Mouse (Mus musculus) MEL (cell line): ENCODE measurements at regions not wholly inside any gene's neighbourhood (a gene's known extent, or its start where the extent isn't known, plus 50 kb on each side); places are given as distances from the start of the nearest gene placed in this dataset.

ENCODE experiments used
- DNase-seq: peaks from one replicate; pipeline ENCODE4 v3.0.0; 2011; ENCODE audit warnings: low read depth, low spot score
- H3K27ac ChIP-seq: 2 replicates; pipeline ENCODE4 v1.5.1; 2012; ENCODE audit warnings: low read depth, mild to moderate bottlenecking, control low read depth, low read length, moderate library complexity; ENCODE audit not compliant: control insufficient read depth
- H3K27me3 ChIP-seq, 2 experiments: fragments of 150-350 bp in 1 of 2; sonication (generic) in 1 of 2; 2 replicates each; pipeline ENCODE4 v1.6.1; 2012; ENCODE audit warnings: low read length in 2 of 2, mild to moderate bottlenecking in 2 of 2, improper control_type of control experiment in 1 of 2, moderate library complexity in 1 of 2; ENCODE audit not compliant: insufficient read depth in 2 of 2, control insufficient read depth in 1 of 2
- H3K36me3 ChIP-seq, 2 experiments: 2 replicates each; pipeline ENCODE4 v1.6.1; 2012 to 2014; ENCODE audit warnings: low read length in 2 of 2, improper control_type of control experiment in 1 of 2, inconsistent platforms in 1 of 2, mild to moderate bottlenecking in 1 of 2; ENCODE audit not compliant: insufficient read depth in 2 of 2, control insufficient read depth in 1 of 2
- H3K4me1 ChIP-seq, 2 experiments: fragments of 150-350 bp in 1 of 2; sonication (generic) in 1 of 2; 2 replicates each; pipeline ENCODE4 v1.6.1; 2012; ENCODE audit warnings: low read length in 2 of 2, improper control_type of control experiment in 1 of 2, mild to moderate bottlenecking in 1 of 2; ENCODE audit not compliant: insufficient read depth in 2 of 2, control insufficient read depth in 1 of 2
- H3K4me3 ChIP-seq, 2 experiments: fragments of 150-350 bp in 1 of 2; sonication (generic) in 1 of 2; 2 replicates each; pipeline ENCODE4 v1.5.1; 2012; ENCODE audit warnings: low read depth in 2 of 2, low read length in 2 of 2, mild to moderate bottlenecking in 2 of 2, moderate library complexity in 2 of 2, control low read depth in 1 of 2, improper control_type of control experiment in 1 of 2; ENCODE audit not compliant: control insufficient read depth in 1 of 2, insufficient read depth in 1 of 2
- H3K79me2 ChIP-seq: 2 replicates; pipeline ENCODE4 v1.6.1; 2012; ENCODE audit warnings: mild to moderate bottlenecking, low read length, moderate library complexity; ENCODE audit not compliant: control insufficient read depth, poor library complexity, insufficient read depth
- H3K9ac ChIP-seq: 2 replicates; pipeline ENCODE4 v1.6.1; 2012; ENCODE audit warnings: low read depth, mild to moderate bottlenecking, control low read depth, low read length, moderate library complexity; ENCODE audit not compliant: control insufficient read depth, poor library complexity, severe bottlenecking
- H3K9me3 ChIP-seq: fragments of 150-350 bp; sonication (generic); replicated peaks from 2 replicates; pipeline ENCODE4 v1.6.1; 2012; ENCODE audit warnings: mild to moderate bottlenecking, low read length, improper control_type of control experiment, moderate library complexity; ENCODE audit not compliant: insufficient read depth
- CHD1 ChIP-seq: IDR thresholded peaks from 2 replicates; pipeline ENCODE4 v1.6.1; 2012; ENCODE audit warnings: low read depth, mild to moderate bottlenecking, inconsistent platforms, low read length, improper control_type of control experiment
- EP300 ChIP-seq, 2 experiments: IDR thresholded peaks; 2 replicates each; pipeline ENCODE4 v1.6.1; 2011; ENCODE audit warnings: improper control_type of control experiment in 2 of 2, low read length in 2 of 2, low read depth in 1 of 2, mild to moderate bottlenecking in 1 of 2
- GATA1 ChIP-seq: IDR thresholded peaks from 2 replicates; pipeline ENCODE4 v1.6.1; 2011; ENCODE audit warnings: low read depth, low read length, improper control_type of control experiment
- HCFC1 ChIP-seq: IDR thresholded peaks from 2 replicates; pipeline ENCODE4 v1.6.1; 2012; ENCODE audit warnings: low read depth, mild to moderate bottlenecking, inconsistent platforms, low read length, improper control_type of control experiment, moderate library complexity
- JUND ChIP-seq: IDR thresholded peaks from 2 replicates; pipeline ENCODE4 v1.6.1; 2011; ENCODE audit warnings: low read depth, mild to moderate bottlenecking, improper control_type of control experiment, low read length
- KAT2A ChIP-seq: conservative IDR thresholded peaks from 2 replicates; pipeline ENCODE4 v1.6.1; 2012; ENCODE audit warnings: low read depth, low read length, improper control_type of control experiment, inconsistent platforms
- MAZ ChIP-seq: IDR thresholded peaks from 2 replicates; pipeline ENCODE4 v1.6.1; 2012; ENCODE audit warnings: low read depth, mild to moderate bottlenecking, inconsistent platforms, low read length, improper control_type of control experiment
- MEF2A ChIP-seq: IDR thresholded peaks from 2 replicates; pipeline ENCODE4 v1.6.1; 2014; ENCODE audit warnings: low read depth, mild to moderate bottlenecking, inconsistent platforms, low read length, improper control_type of control experiment; ENCODE audit not compliant: poor library complexity, insufficient replicate concordance, severe bottlenecking; ENCODE audit errors: extremely low read depth
- NELFE ChIP-seq: IDR thresholded peaks from 2 replicates; pipeline ENCODE4 v1.6.1; 2011; ENCODE audit warnings: low read depth, low read length, improper control_type of control experiment
- NRF1 ChIP-seq: IDR thresholded peaks from 2 replicates; pipeline ENCODE4 v1.6.1; 2014; ENCODE audit warnings: low read depth, mild to moderate bottlenecking, inconsistent platforms, low read length, improper control_type of control experiment, moderate library complexity; ENCODE audit not compliant: poor library complexity, insufficient read depth, severe bottlenecking
- POLR2AphosphoS2 ChIP-seq: IDR thresholded peaks from 2 replicates; pipeline ENCODE4 v1.6.1; 2011; ENCODE audit warnings: low read length, improper control_type of control experiment
- RCOR1 ChIP-seq: IDR thresholded peaks from 2 replicates; pipeline ENCODE4 v1.6.1; 2012; ENCODE audit warnings: low read depth, mild to moderate bottlenecking, inconsistent platforms, low read length, improper control_type of control experiment
- SIN3A ChIP-seq: IDR thresholded peaks from 2 replicates; pipeline ENCODE4 v1.6.1; 2012; ENCODE audit warnings: low read length, improper control_type of control experiment, inconsistent platforms
- SMC3 ChIP-seq: IDR thresholded peaks from 2 replicates; pipeline ENCODE4 v1.6.1; 2011; ENCODE audit warnings: low read depth, low read length, improper control_type of control experiment
- UBTF ChIP-seq: IDR thresholded peaks from 2 replicates; pipeline ENCODE4 v1.6.1; 2012; ENCODE audit warnings: low read depth, mild to moderate bottlenecking, inconsistent platforms, low read length, improper control_type of control experiment, moderate library complexity, borderline replicate concordance; ENCODE audit not compliant: insufficient read depth
- ZC3H11A ChIP-seq: IDR thresholded peaks from 2 replicates; pipeline ENCODE4 v1.6.1; 2012; ENCODE audit warnings: low read depth, mild to moderate bottlenecking, inconsistent platforms, low read length, improper control_type of control experiment
- ZNF384 ChIP-seq: IDR thresholded peaks from 2 replicates; pipeline ENCODE4 v1.6.1; 2012; ENCODE audit warnings: low read depth, mild to moderate bottlenecking, inconsistent platforms, low read length, improper control_type of control experiment

DNA sequence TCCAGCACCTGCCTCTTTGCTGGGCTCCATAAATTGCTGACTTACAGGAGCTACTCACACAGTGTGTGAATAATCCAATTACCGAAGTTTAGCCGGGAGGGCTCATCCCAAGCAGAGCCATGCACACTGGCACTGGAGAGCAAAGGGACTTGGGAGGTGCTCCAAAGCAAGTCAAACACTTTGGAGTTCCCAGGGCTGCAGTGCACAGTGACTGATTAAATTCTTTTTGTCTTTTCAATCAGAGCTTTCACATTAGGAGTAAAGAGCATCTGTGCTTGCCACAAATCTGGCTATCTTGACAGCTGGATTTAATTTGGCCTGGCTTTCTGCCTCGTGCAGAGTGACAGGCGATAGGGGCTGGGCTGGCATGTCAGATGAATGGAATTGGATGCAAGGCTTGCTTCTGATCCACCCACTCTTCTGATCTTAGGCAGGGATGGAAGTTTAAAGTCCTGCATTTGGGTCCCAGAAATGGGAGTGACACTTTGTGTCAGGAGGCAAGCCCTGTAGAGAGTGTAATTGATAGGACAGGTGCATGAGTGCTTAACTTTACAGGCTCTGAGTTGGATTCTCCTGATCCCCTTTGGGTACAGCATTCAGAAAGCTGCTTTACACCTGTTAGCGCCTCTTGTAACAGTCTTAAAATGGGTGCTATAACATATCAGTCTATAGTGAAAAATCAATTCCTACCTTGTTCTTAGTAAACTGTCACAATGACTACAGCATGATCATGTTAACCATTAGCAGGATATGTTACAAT is 1239.3 kb upstream of the Sel1l start:
- H3K4me3 ChIP-seq = no peak overlapping the region
- TF ChIP-seq KAT2A = no peak
- no peaks in the 10 kb centered on the region for H3K79me2 ChIP-seq
- no peak overlapping the region for H3K9ac ChIP-seq
- no peaks in the 10 kb centered on the region for H3K4me1 ChIP-seq
- no peaks in the 10 kb centered on the region for H3K36me3 ChIP-seq
- no peak for DNase-seq
- no peak overlapping the region for H3K27ac ChIP-seq
- no peaks in the 10 kb centered on the region for H3K9me3 ChIP-seq
- no peaks in the 10 kb centered on the region for H3K27me3 ChIP-seq

- no peak overlapping the region for H3K4me3 ChIP-seq
- no peaks in the 10 kb centered on the region for H3K79me2 ChIP-seq
- H3K9ac ChIP-seq = no peak overlapping the region
- H3K4me1 ChIP-seq = no peaks in the 10 kb centered on the region
- no peak for TF ChIP-seq MAZ
- TF ChIP-seq SMC3 = no peak
- no peak for TF ChIP-seq NRF1
- no peak for DNase-seq
- H3K36me3 ChIP-seq = no peaks in the 10 kb centered on the region
- H3K9me3 ChIP-seq = no peaks in the 10 kb centered on the region
- H3K27ac ChIP-seq = no peak overlapping the region
- no peaks in the 10 kb centered on the region for H3K27me3 ChIP-seq
Observed at GRCm38 (mm10) chr12:93063864-93064263, 1214.9 kb upstream of the Sel1l start.

DNA sequence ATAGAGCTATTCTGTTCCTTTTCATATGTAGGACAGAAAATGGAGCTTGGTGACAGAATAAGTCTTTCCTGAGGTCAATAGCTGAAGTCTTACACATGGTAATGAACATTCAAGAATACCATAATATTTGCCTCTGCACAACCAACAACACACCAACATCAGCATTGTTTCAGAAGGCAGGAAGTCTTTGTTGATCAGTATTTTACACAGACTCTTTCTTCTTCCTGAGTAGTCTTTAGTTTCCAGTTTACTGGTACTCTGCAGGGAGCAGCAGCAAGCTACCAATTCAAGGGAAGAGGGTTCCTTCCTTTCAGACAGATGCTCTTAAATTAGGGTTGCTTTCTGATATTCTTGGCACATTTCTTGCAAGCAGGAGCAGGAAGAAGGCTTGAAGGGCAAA is 1170.7 kb upstream of the Sel1l start:
- Histone ChIP-seq H3K4me3 (no peak overlapping the region), H3K27ac (no peak overlapping the region), H3K4me1 (no peaks in the 10 kb centered on the region), H3K27me3 (no peaks in the 10 kb centered on the region), H3K79me2 (no peaks in the 10 kb centered on the region), H3K9ac (no peak overlapping the region), H3K9me3 (no peaks in the 10 kb centered on the region), H3K36me3 (no peaks in the 10 kb centered on the region)
- DNase-seq = no peak
- TF ChIP-seq NELFE = no peak
- TF ChIP-seq MEF2A = no peak
- no peak for TF ChIP-seq ZC3H11A
- TF ChIP-seq HCFC1 = no peak
- no peak for TF ChIP-seq POLR2AphosphoS2
- TF ChIP-seq JUND = no peak
- TF ChIP-seq NRF1 = no peak
- TF ChIP-seq RCOR1 = no peak
- TF ChIP-seq ZNF384 = no peak
- TF ChIP-seq GATA1 = no peak
- TF ChIP-seq MAZ = no peak
- TF ChIP-seq CHD1 = no peak
- TF ChIP-seq UBTF = no peak
- TF ChIP-seq EP300 (IDR thresholded peaks at IDR 0.05; ENCODE audit: low read depth in 1 of 2, low read length in 2 of 2) = no peak
- no peak for TF ChIP-seq SIN3A
- TF ChIP-seq KAT2A = no peak
